Mouse (Mus musculus) forebrain, embryonic 13.5 days (tissue): ENCODE measurements at regions not wholly inside any gene's neighbourhood (a gene's known extent, or its start where the extent isn't known, plus 50 kb on each side); places are given as distances from the start of the nearest gene placed in this dataset.

ENCODE experiments used
- ATAC-seq: fragments of 200-750 bp; cut with Nextera tagmentation; 2 replicates; pipeline ENCODE4 v1.8.0; 2017
- H3K27ac ChIP-seq: fragments of 300-500 bp; sonication (generic); 2 replicates; pipeline ENCODE4 v1.5.1; 2015; ENCODE audit warnings: inconsistent platforms, mild to moderate bottlenecking, moderate library complexity
- H3K27me3 ChIP-seq: fragments of 300-500 bp; sonication (generic); 2 replicates; pipeline ENCODE4 v1.6.1; 2015; ENCODE audit warnings: mild to moderate bottlenecking, inconsistent platforms
- H3K36me3 ChIP-seq: fragments of 300-500 bp; sonication (generic); 2 replicates; pipeline ENCODE4 v1.6.1; 2015; ENCODE audit warnings: mild to moderate bottlenecking, inconsistent platforms; ENCODE audit not compliant: poor library complexity, severe bottlenecking
- H3K4me1 ChIP-seq: fragments of 300-500 bp; sonication (generic); 2 replicates; pipeline ENCODE4 v1.6.1; 2015; ENCODE audit warnings: inconsistent platforms
- H3K4me2 ChIP-seq: fragments of 300-500 bp; sonication (generic); 2 replicates; pipeline ENCODE4 v1.6.1; 2015; ENCODE audit warnings: inconsistent platforms, mild to moderate bottlenecking, moderate library complexity
- H3K4me3 ChIP-seq: fragments of 300-500 bp; sonication (generic); 2 replicates; pipeline ENCODE4 v1.5.1; 2015; ENCODE audit warnings: mild to moderate bottlenecking, inconsistent platforms
- H3K9ac ChIP-seq: fragments of 300-500 bp; sonication (generic); 2 replicates; pipeline ENCODE4 v1.6.1; 2015; ENCODE audit warnings: mild to moderate bottlenecking, inconsistent platforms
- H3K9me3 ChIP-seq: fragments of 300-500 bp; sonication (generic); replicated peaks from 2 replicates; pipeline ENCODE4 v1.6.1; 2016; ENCODE audit warnings: inconsistent platforms
- WGBS: fragments of 180-500 bp; shearing (Covaris S2); methylation state at CpG from one replicate; pipeline ENCODE4 v1.1.7; 2015; 5-methylcytosine and 5-hydroxymethylcytosine counted together

GRCm38 (mm10) chr1:183504103-183504841 is 86.3 kb downstream of the Hhipl2 start:
- H3K27me3 ChIP-seq = no peaks in the 10 kb centered on the region
- 77% methylated on average over 14 of the region's 14 CpGs for WGBS
- H3K4me1 ChIP-seq = no peaks in the 10 kb centered on the region
- H3K9me3 ChIP-seq = no peaks in the 10 kb centered on the region
- H3K4me3 ChIP-seq = no peak overlapping the region
- no peak overlapping the region for H3K9ac ChIP-seq
- H3K27ac ChIP-seq = no peak overlapping the region
- ATAC-seq = peak; percentile 36; the same call in 1 of the 2 replicates
- no peaks in the 10 kb centered on the region for H3K36me3 ChIP-seq
- H3K4me2 ChIP-seq = no peak overlapping the region

GRCm38 (mm10) chr1:183507893-183508292 is 89.9 kb downstream of the Hhipl2 start:
- Histone ChIP-seq H3K27me3 (no peaks in the 10 kb centered on the region), H3K4me1 (no peaks in the 10 kb centered on the region), H3K4me2 (no peak overlapping the region), H3K9me3 (no peaks in the 10 kb centered on the region), H3K9ac (no peak overlapping the region), H3K36me3 (no peaks in the 10 kb centered on the region), H3K4me3 (no peak overlapping the region), H3K27ac (no peak overlapping the region)
- ATAC-seq = no peak
- WGBS = 93% methylated on average over 2 of the region's 2 CpGs

- Histone ChIP-seq H3K36me3 (no peaks in the 10 kb centered on the region), H3K4me1 (no peaks in the 10 kb centered on the region), H3K27me3 (no peaks in the 10 kb centered on the region), H3K9ac (no peak overlapping the region), H3K27ac (no peak overlapping the region), H3K4me3 (no peak overlapping the region), H3K9me3 (no peaks in the 10 kb centered on the region), H3K4me2 (no peak overlapping the region)
- ATAC-seq = no peak
- 91% methylated on average over 10 of the region's 10 CpGs for WGBS
Measured at GRCm38 (mm10) chr1:183510759-183511158, 92.7 kb downstream of the Hhipl2 start.

GRCm38 (mm10) chr1:183513876-183514275 is 95.9 kb downstream of the Hhipl2 start:
- 62% methylated on average over 3 of the region's 3 CpGs for WGBS
- no peaks in the 10 kb centered on the region for H3K9me3 ChIP-seq
- H3K9ac ChIP-seq = no peak overlapping the region
- H3K36me3 ChIP-seq = no peaks in the 10 kb centered on the region
- no peak overlapping the region for H3K4me3 ChIP-seq
- H3K27ac ChIP-seq = no peak overlapping the region
- no peaks in the 10 kb centered on the region for H3K27me3 ChIP-seq
- H3K4me2 ChIP-seq = no peak overlapping the region
- 0 out of 2 replicates have a peak, but pooled peaks cover 3% of the 10 kb centered on the region for H3K4me1 ChIP-seq
- no peak for ATAC-seq

- 75% methylated on average over 15 of the region's 15 CpGs for WGBS
- no peaks in the 10 kb centered on the region for H3K36me3 ChIP-seq
- 0 out of 2 replicates have a peak, but pooled peaks cover 3% of the 10 kb centered on the region for H3K4me1 ChIP-seq
- H3K27ac ChIP-seq = no peak overlapping the region
- 0 out of 2 replicates have a peak, but pooled peaks have one; percentile 19 for ATAC-seq
- no peak overlapping the region for H3K9ac ChIP-seq
- no peak overlapping the region for H3K4me3 ChIP-seq
- no peaks in the 10 kb centered on the region for H3K9me3 ChIP-seq
- no peaks in the 10 kb centered on the region for H3K27me3 ChIP-seq
- H3K4me2 ChIP-seq = no peak overlapping the region
Measured at GRCm38 (mm10) chr1:183514281-183514983, 96.4 kb downstream of the Hhipl2 start.

- Histone ChIP-seq H3K36me3 (no peaks in the 10 kb centered on the region), H3K27ac (no peak overlapping the region), H3K9me3 (no peaks in the 10 kb centered on the region), H3K4me3 (no peak overlapping the region), H3K4me1 (0 out of 2 replicates have a peak, but pooled peaks cover 3% of the 10 kb centered on the region), H3K27me3 (no peaks in the 10 kb centered on the region), H3K9ac (no peak overlapping the region), H3K4me2 (no peak overlapping the region)
- WGBS = 78% methylated on average over 2 of the region's 2 CpGs
- no peak for ATAC-seq
Measured at GRCm38 (mm10) chr1:183514984-183515287, 96.9 kb downstream of the Hhipl2 start.

- Histone ChIP-seq H3K9ac (no peak overlapping the region), H3K4me2 (no peak overlapping the region), H3K9me3 (no peaks in the 10 kb centered on the region), H3K4me1 (peaks cover 7% of the 10 kb centered on the region), H3K27me3 (no peaks in the 10 kb centered on the region), H3K36me3 (no peaks in the 10 kb centered on the region), H3K27ac (no peak overlapping the region), H3K4me3 (no peak overlapping the region)
- WGBS = 70% methylated on average over 4 of the region's 4 CpGs
- no peak for ATAC-seq
Measured at GRCm38 (mm10) chr1:183516167-183516566, 98.2 kb downstream of the Hhipl2 start.

- Histone ChIP-seq H3K4me1 (peaks cover 14% of the 10 kb centered on the region), H3K27me3 (no peaks in the 10 kb centered on the region), H3K27ac (no peak overlapping the region), H3K4me3 (no peak overlapping the region), H3K36me3 (no peaks in the 10 kb centered on the region), H3K4me2 (no peak overlapping the region), H3K9me3 (no peaks in the 10 kb centered on the region), H3K9ac (no peak overlapping the region)
- ATAC-seq = no peak
- WGBS = 75% methylated on average over 4 of the region's 4 CpGs
Measured at GRCm38 (mm10) chr1:183517236-183517635, 99.2 kb downstream of the Hhipl2 start.

- H3K4me3 ChIP-seq = no peak overlapping the region
- H3K9me3 ChIP-seq = no peaks in the 10 kb centered on the region
- 53% methylated on average over 7 of the region's 7 CpGs for WGBS
- no peak overlapping the region for H3K4me2 ChIP-seq
- no peak overlapping the region for H3K9ac ChIP-seq
- H3K27me3 ChIP-seq = no peaks in the 10 kb centered on the region
- 0 out of 2 replicates have a peak, but pooled peaks have one; percentile 48 for ATAC-seq
- peaks cover 14% of the 10 kb centered on the region for H3K4me1 ChIP-seq
- no peak overlapping the region for H3K27ac ChIP-seq
- H3K36me3 ChIP-seq = no peaks in the 10 kb centered on the region
Measured at GRCm38 (mm10) chr1:183521569-183521968, 103.6 kb downstream of the Hhipl2 start.

- no peak overlapping the region for H3K4me3 ChIP-seq
- no peak overlapping the region for H3K27ac ChIP-seq
- H3K9me3 ChIP-seq = no peaks in the 10 kb centered on the region
- 90% methylated on average over 11 of the region's 11 CpGs for WGBS
- H3K27me3 ChIP-seq = no peaks in the 10 kb centered on the region
- no peak for ATAC-seq
- H3K4me1 ChIP-seq = no peaks in the 10 kb centered on the region
- H3K4me2 ChIP-seq = no peak overlapping the region
- H3K36me3 ChIP-seq = no peaks in the 10 kb centered on the region
- no peak overlapping the region for H3K9ac ChIP-seq
Measured at GRCm38 (mm10) chr1:183533386-183533785, 115.4 kb downstream of the Hhipl2 start.

- whole genome bisulfite sequencing = 89% methylated on average over 7 of the region's 7 CpGs
- Histone ChIP-seq H3K4me2 (no peak overlapping the region), H3K4me1 (no peaks in the 10 kb centered on the region), H3K36me3 (no peaks in the 10 kb centered on the region), H3K4me3 (no peak overlapping the region), H3K27ac (no peak overlapping the region), H3K9me3 (no peaks in the 10 kb centered on the region), H3K27me3 (no peaks in the 10 kb centered on the region), H3K9ac (no peak overlapping the region)
- ATAC-seq = no peak
Measured at GRCm38 (mm10) chr1:183548752-183549387, 130.9 kb downstream of the Hhipl2 start.

GRCm38 (mm10) chr1:183552617-183553016 is 134.6 kb downstream of the Hhipl2 start:
- no peaks in the 10 kb centered on the region for H3K27me3 ChIP-seq
- no peaks in the 10 kb centered on the region for H3K9me3 ChIP-seq
- no peak for ATAC-seq
- no peak overlapping the region for H3K4me3 ChIP-seq
- 92% methylated on average over 4 of the region's 4 CpGs for WGBS
- no peaks in the 10 kb centered on the region for H3K36me3 ChIP-seq
- no peak overlapping the region for H3K4me2 ChIP-seq
- H3K27ac ChIP-seq = no peak overlapping the region
- H3K4me1 ChIP-seq = no peaks in the 10 kb centered on the region
- H3K9ac ChIP-seq = no peak overlapping the region
